Mouse (Mus musculus) intestine, postnatal 0 days (tissue): ENCODE data around the gene Scarb1. TPM values are rescaled to one million over a fixed set of nuclear protein-coding genes. Genes with fewer than 3 reads are reported as not detected.
A peak's percentile ranks its signal among the peaks of the same experiment; 100 is the strongest.

Experiments
- ATAC-seq: fragments of 200-750 bp; cut with Nextera tagmentation; 2 replicates; pipeline ENCODE4 v1.8.0; 2017; ENCODE audit warnings: mild to moderate bottlenecking, moderate TSS enrichment, moderate library complexity
- H3K27ac ChIP-seq: fragments of 300-500 bp; sonication (generic); 2 replicates; pipeline ENCODE4 v1.5.1; 2014; ENCODE audit warnings: mild to moderate bottlenecking, low read depth, low read length, moderate library complexity
- H3K27me3 ChIP-seq: fragments of 300-500 bp; sonication (generic); replicated peaks from 2 replicates; pipeline ENCODE4 v1.6.1; 2014; ENCODE audit warnings: low read length, mixed read lengths; ENCODE audit not compliant: control insufficient read depth, insufficient read depth
- H3K36me3 ChIP-seq: fragments of 300-500 bp; sonication (generic); 2 replicates; pipeline ENCODE4 v1.6.1; 2014; ENCODE audit warnings: mild to moderate bottlenecking, moderate library complexity; ENCODE audit not compliant: control insufficient read depth, insufficient read depth
- H3K4me1 ChIP-seq: fragments of 300-500 bp; sonication (generic); replicated peaks from 2 replicates; pipeline ENCODE4 v1.6.1; 2014; ENCODE audit warnings: antibody characterized with exemption, low read length, mixed read lengths; ENCODE audit not compliant: control insufficient read depth, insufficient read depth
- H3K4me2 ChIP-seq: fragments of 300-500 bp; sonication (generic); replicated peaks from 2 replicates; pipeline ENCODE4 v1.6.1; 2014; ENCODE audit warnings: low read depth, mild to moderate bottlenecking, moderate library complexity
- H3K4me3 ChIP-seq: fragments of 300-500 bp; sonication (generic); 2 replicates; pipeline ENCODE4 v1.5.1; 2014; ENCODE audit warnings: low read depth, low read length
- H3K9ac ChIP-seq: fragments of 300-500 bp; sonication (generic); 2 replicates; pipeline ENCODE4 v1.6.1; 2014; ENCODE audit warnings: mild to moderate bottlenecking, low read depth, low read length
- H3K9me3 ChIP-seq: fragments of 300-500 bp; sonication (generic); 2 replicates; pipeline ENCODE4 v1.6.1; 2016; ENCODE audit warnings: mixed run types; ENCODE audit not compliant: control insufficient read depth
- CTCF ChIP-seq: sonication (generic); IDR thresholded peaks from 2 replicates; pipeline ENCODE4 v1.5.1; 2016; ENCODE audit warnings: low read depth, mild to moderate bottlenecking, control low read depth, antibody characterized with exemption, moderate library complexity
- WGBS: fragments of 180-500 bp; shearing (Covaris S2); extraction: QIAGEN DNeasy Blood & Tissue Kit; methylation state at CpG from one replicate; pipeline ENCODE4 v1.1.7; 2014; 5-methylcytosine and 5-hydroxymethylcytosine counted together
- polyA plus RNA-seq: library from polyadenylated mRNA; unstranded; fragments of >200 nt; fragmentation: Nextera tagmentation; extraction: Ambion mirVana; gene quantifications from 2 replicates; pipeline ENCODE4 v1.2.1, GENCODE M21; 2015

The Scarb1 gene
- polyA plus RNA-seq, 1 experiment from 2014 or later = 26.5 TPM

GRCm38 (mm10) chr5:125339108-125339751 lies 1.7 kb downstream of the Scarb1 start:
- Histone ChIP-seq H3K9me3 (no peaks in the 10 kb centered on the region), H3K36me3 (no peaks in the 10 kb centered on the region), H3K4me3 (peak overlapping the region; percentile 74), H3K4me2 (peak overlapping the region; percentile 99), H3K27me3 (no peaks in the 10 kb centered on the region), H3K9ac (no peak overlapping the region), H3K4me1 (0 out of 2 replicates have a peak, but pooled peaks cover 3% of the 10 kb centered on the region), H3K27ac (no peak overlapping the region)
- TF ChIP-seq CTCF = peak; percentile 11; the same call in 1 of the 2 replicates
- WGBS = 32% methylated on average over 18 of the region's 18 CpGs
- ATAC-seq = no peak

- ATAC-seq = no peak
- TF ChIP-seq CTCF = no peak
- Histone ChIP-seq H3K36me3 (no peaks in the 10 kb centered on the region), H3K9ac (no peak overlapping the region), H3K4me3 (no peak overlapping the region), H3K4me1 (0 out of 2 replicates have a peak, but pooled peaks cover 3% of the 10 kb centered on the region), H3K9me3 (no peaks in the 10 kb centered on the region), H3K27me3 (no peaks in the 10 kb centered on the region), H3K27ac (no peak overlapping the region), H3K4me2 (no peak overlapping the region)
- WGBS = 73% methylated on average over 7 of the region's 7 CpGs
Observed at GRCm38 (mm10) chr5:125337526-125337925, 3.4 kb downstream of the Scarb1 start.

- no peaks in the 10 kb centered on the region for H3K9me3 ChIP-seq
- H3K9ac ChIP-seq = no peak overlapping the region
- WGBS = 22% methylated on average over 9 of the region's 9 CpGs
- TF ChIP-seq CTCF = no peak
- no peak for ATAC-seq
- H3K36me3 ChIP-seq = no peaks in the 10 kb centered on the region
- H3K27ac ChIP-seq = 0 out of 2 replicates have a peak overlapping the region, but pooled peaks have one; percentile 1
- H3K4me2 ChIP-seq = no peak overlapping the region
- H3K4me3 ChIP-seq = no peak overlapping the region
- H3K4me1 ChIP-seq = 0 out of 2 replicates have a peak, but pooled peaks cover 3% of the 10 kb centered on the region
- H3K27me3 ChIP-seq = no peaks in the 10 kb centered on the region
Observed at GRCm38 (mm10) chr5:125337012-125337411, 3.9 kb downstream of the Scarb1 start.

GRCm38 (mm10) chr5:125333009-125333408 lies 7.9 kb downstream of the Scarb1 start:
- no peak for ATAC-seq
- WGBS = 86% methylated on average over 6 of the region's 6 CpGs
- Histone ChIP-seq H3K4me1 (no peaks in the 10 kb centered on the region), H3K4me3 (no peak overlapping the region), H3K27me3 (no peaks in the 10 kb centered on the region), H3K4me2 (no peak overlapping the region), H3K27ac (no peak overlapping the region), H3K9ac (no peak overlapping the region), H3K9me3 (no peaks in the 10 kb centered on the region), H3K36me3 (no peaks in the 10 kb centered on the region)
- TF ChIP-seq CTCF = no peak

- H3K27me3 ChIP-seq = no peaks in the 10 kb centered on the region
- H3K27ac ChIP-seq = no peak overlapping the region
- WGBS = 78% methylated on average over 4 of the region's 4 CpGs
- no peak overlapping the region for H3K4me3 ChIP-seq
- H3K9me3 ChIP-seq = no peaks in the 10 kb centered on the region
- no peak overlapping the region for H3K4me2 ChIP-seq
- H3K9ac ChIP-seq = no peak overlapping the region
- TF ChIP-seq CTCF = no peak
- no peaks in the 10 kb centered on the region for H3K36me3 ChIP-seq
- ATAC-seq = no peak
- H3K4me1 ChIP-seq = no peaks in the 10 kb centered on the region
Observed at GRCm38 (mm10) chr5:125332333-125332732, 8.6 kb downstream of the Scarb1 start.

- 68% methylated on average over 3 of the region's 3 CpGs for WGBS
- Histone ChIP-seq H3K27me3 (no peaks in the 10 kb centered on the region), H3K9ac (no peak overlapping the region), H3K4me1 (no peaks in the 10 kb centered on the region), H3K4me3 (no peak overlapping the region), H3K9me3 (no peaks in the 10 kb centered on the region), H3K36me3 (no peaks in the 10 kb centered on the region), H3K4me2 (no peak overlapping the region), H3K27ac (no peak overlapping the region)
- no peak for TF ChIP-seq CTCF
- ATAC-seq = no peak
Observed at GRCm38 (mm10) chr5:125331811-125332210, 9.1 kb downstream of the Scarb1 start.
